Mouse (Mus musculus): ENCODE measurements around the gene Lrit3.
"Not testable (repeated sequence)": the region's sequence is repeated elsewhere in the genome, so short reads cannot be mapped to it uniquely, and the experiment has no call there.

Lrit3 gene

DNA sequence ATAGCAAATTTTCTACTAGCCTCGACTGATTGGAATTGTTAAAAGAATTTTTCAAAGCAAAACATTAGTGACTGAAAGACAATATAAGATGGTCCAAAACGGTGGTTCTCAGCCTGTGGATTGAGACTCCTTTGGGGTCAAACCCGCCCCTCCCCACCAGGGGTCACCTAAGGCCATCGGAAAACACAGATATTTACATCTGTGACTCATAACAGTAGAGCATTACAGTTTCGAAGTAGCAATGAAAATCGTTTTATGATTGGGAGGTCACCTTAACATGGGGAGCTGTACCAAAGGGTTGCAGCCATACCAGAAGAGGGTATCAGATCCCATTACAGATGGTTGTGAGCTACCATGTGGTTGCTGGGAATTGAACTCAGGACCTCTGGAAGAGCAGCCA is 32.6 kb downstream of the Lrit3 start:
- no peak for ATAC-seq (ENCODE audit: low TSS enrichment)

GRCm38 (mm10) chr3:129766971-129767794 is 36.6 kb downstream of the Lrit3 start:
- no peak for ATAC-seq (ENCODE audit: low TSS enrichment)

DNA sequence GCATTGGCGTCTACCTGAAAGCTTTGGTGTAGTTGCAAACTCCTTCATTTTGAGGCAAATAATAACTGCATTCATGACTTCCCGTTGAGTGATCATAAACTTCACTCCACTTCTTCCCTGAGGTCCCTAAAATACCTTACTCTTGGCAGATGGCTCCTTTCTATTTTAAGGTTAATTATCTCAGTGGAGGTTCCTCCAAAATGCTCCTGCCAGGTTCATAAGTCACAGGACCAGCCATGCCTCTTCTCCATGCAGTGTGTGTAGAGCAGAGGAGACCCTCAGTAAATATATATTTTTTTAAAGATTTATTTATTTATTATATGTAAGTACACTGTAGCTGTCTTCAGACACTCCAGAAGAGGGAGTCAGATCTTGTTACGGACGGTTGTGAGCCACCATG is 37.7 kb downstream of the Lrit3 start:
- no peak for ATAC-seq (ENCODE audit: low TSS enrichment)

GRCm38 (mm10) chr3:129757599-129757998 is 46.2 kb downstream of the Lrit3 start:
- not testable (repeated sequence) for ATAC-seq (ENCODE audit: low TSS enrichment)

- peak; percentile 76 for ATAC-seq (ENCODE audit: low TSS enrichment)
Observed at GRCm38 (mm10) chr3:129754650-129755604, 48.9 kb downstream of the Lrit3 start, which contains the start of gene Egf. TSS of gene Egf (minus strand) at chr3:129755316.

- peak; percentile 57; the same call in 1 of the 2 replicates for ATAC-seq (ENCODE audit: low TSS enrichment)
Observed at GRCm38 (mm10) chr3:129744803-129745202, 59.0 kb downstream of the Lrit3 start.

DNA sequence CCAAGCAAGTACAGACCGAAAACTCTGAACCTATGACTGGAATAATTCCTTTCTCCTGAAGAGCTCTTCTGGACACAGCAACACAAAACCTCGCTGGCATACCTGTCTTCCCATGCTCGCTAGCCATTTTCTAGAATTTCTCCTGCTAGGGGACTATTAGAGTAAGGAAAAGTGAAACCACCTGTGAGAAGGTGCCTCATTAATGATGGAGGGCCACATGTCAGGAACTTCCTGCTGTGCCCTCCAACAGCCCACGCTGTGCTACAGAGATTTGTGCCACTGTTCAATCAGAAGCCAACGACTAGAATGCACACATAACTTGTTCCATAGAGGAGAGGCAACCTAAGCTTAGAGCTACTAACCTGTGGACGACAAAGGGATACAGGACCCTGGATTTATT is 61.0 kb downstream of the Lrit3 start:
- ATAC-seq (ENCODE audit: low TSS enrichment) = no peak

GRCm38 (mm10) chr3:129738291-129739183 is 65.3 kb downstream of the Lrit3 start:
- no peak for ATAC-seq (ENCODE audit: low TSS enrichment)

Measured in frontal cortex, adult (tissue).